Mouse (Mus musculus): ENCODE measurements around the gene Fam131b. TPM values are rescaled to one million over a fixed set of nuclear protein-coding genes. Genes with fewer than 3 reads are reported as not detected.

Gene Fam131b
- 0.68 and 0.79 TPM in 2 replicates for polyA plus RNA-seq (2016; fragmentation: Nextera tagmentation; extraction: Ambion mirVana)

DNA sequence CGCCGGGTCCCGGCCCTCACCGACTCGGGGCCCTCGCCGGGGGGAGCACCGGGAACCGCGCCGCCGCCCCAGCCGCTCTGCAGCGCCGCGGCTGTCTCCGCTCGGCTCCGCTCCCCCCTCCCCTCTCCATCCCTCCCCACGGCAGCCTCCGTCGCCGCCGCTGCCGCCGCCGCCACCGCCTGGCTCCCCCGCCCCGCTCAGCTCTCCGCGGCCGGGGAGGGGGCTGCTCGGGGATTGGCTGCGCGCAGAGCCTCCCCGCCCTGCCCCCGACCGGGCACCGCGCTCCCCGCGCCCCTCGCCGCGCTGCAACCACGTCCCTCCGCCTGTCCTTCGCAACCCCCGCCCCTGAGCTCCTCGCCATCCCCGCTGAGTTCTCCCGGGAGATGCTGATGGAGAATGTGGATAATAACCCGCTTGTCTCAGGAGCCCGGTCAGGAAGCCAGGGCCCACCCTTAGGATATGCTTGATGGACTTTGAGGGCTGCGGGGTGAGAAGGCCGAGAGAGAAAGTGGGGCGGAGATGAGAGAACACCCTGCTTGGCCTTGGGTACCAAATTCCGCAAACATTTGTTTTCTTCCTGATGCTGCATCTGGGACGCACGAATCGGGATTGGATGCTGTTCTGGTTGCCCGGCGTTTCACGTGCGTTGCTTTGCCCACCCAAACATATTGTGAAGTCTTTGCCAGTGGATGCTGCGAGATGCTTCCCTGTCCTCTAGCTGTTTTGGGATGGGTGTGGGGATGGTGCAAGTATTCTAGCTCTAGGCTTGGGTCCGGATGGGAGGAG, at the start of gene Fam131b:
Gene Fam131b (minus strand): TSS at position 162 of the 786 bp plus-strand sequence.
- H3K4me3 ChIP-seq (replicated peaks): peak within 1 kb of the TSS; percentile 72
- H3K9me3 ChIP-seq: no peaks in the 10 kb centered on the region
- peaks cover 43% of the 10 kb centered on the region for H3K27me3 ChIP-seq
- ATAC-seq (ENCODE audit: insufficient number of reproducible peaks, insufficient read depth, low FRiP score, low TSS enrichment, low read depth): peak; percentile 76
- H3K9ac ChIP-seq (replicated peaks): peak within 1 kb of the TSS; percentile 77
- peaks cover 10% of the 10 kb centered on the region for H3K4me1 ChIP-seq (replicated peaks)
- 1% methylated on average over 48 of the region's 68 CpGs for WGBS
- 0 out of 2 replicates have a peak within 1 kb of the TSS, but pooled peaks have one; percentile 53 for H3K27ac ChIP-seq
- peak within 1 kb of the TSS; percentile 96 for H3K4me2 ChIP-seq
- H3K36me3 ChIP-seq: no peaks in the 10 kb centered on the region

DNA sequence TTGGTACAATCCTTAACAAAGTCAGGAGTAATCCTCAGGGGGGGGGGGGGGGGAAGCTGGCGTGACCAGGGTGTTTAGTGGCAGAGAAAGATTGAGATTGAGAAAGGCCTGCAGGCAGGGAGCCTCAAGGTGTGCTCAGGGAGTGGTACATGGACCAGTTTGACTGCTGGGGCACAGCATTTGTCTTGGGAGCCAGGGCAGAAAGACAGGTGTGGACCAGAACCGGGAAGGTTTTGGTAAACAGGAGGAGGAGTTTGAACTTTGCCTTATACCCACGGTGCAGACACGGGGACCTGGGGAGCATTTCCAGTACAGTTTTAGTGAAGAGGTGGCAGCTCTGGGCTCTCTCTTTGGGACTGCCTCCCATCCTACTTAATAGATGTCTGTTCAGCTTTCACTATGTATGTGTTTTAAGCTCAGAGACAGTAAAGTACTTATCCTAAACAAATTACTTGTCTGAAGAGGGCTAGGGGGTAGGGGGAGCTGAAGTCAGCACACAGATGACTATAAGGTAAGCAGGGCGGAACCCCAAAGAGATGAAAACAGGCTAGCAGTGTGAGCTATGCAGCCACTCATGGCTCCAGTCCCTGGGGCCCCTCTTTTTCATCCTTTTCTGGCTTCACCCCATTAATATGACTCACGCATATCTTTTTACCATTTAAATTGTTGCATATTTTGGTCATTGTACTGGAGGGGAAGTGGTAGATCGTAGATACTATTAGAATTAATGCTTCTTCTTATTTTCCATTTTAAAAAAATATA, 49.4 kb upstream of the Fam131b start:
- Histone ChIP-seq H3K9ac (replicated peaks) (peak overlapping the region; percentile 63; the same call in 1 of the 2 replicates), H3K4me2 (peak overlapping the region; percentile 92), H3K36me3 (no peaks in the 10 kb centered on the region), H3K27ac (no peak overlapping the region), H3K9me3 (no peaks in the 10 kb centered on the region), H3K4me3 (replicated peaks) (peak overlapping the region; percentile 67), H3K27me3 (no peaks in the 10 kb centered on the region), H3K4me1 (replicated peaks) (peaks cover 22% of the 10 kb centered on the region)
- no peak; the same call in 1 of the 2 replicates for ATAC-seq (ENCODE audit: insufficient number of reproducible peaks, insufficient read depth, low FRiP score, low TSS enrichment, low read depth)
- WGBS: 45% methylated on average over 7 of the region's 7 CpGs

DNA sequence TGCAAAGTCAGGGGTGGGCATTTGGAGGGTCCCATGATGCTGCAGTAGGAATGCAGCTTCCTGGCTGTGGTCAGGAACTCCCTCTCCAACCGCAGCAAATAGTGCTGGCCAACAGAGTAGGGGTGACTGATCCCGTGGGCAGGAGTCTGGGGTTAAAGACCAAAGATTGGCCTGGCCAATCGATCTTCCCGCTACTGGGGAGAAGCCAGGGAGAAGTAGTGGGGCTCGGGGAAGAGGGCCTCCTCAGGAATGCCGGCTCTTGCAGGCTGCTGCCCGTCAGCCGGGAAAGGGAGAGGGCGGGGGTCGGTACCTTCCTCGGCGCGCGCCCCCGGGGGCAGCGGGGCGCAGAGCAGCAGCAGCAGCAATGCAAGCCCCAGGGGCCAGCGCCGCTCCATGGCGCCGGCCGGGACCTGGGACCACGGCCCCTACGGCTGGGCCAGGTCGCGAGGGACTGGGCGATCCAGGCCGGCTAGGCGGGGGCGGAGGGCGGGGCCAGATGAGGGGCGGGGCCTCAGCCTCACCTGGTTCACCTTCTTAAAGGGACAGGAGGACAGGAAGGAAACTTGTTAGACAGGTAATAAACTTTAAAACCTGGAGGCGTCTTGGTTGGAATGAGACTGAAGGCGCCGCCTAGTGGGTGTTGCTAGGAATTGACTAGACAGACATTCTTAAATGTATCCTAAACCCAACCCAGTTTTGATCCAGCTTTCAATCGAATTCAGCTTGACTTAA, 48.5 kb upstream of the Fam131b start, which contains the start of gene Epha1:
Gene Epha1 (minus strand): TSS at position 453 of the 732 bp plus-strand sequence.
- H3K36me3 ChIP-seq: no peaks in the 10 kb centered on the region
- peak within 1 kb of the TSS; percentile 63 for H3K9ac ChIP-seq (replicated peaks)
- under 1% methylated on average over 36 of the region's 36 CpGs for WGBS
- no peaks in the 10 kb centered on the region for H3K9me3 ChIP-seq
- ATAC-seq (ENCODE audit: insufficient number of reproducible peaks, insufficient read depth, low FRiP score, low TSS enrichment, low read depth): peak; percentile 74; the same call in 1 of the 2 replicates
- H3K27me3 ChIP-seq: no peaks in the 10 kb centered on the region
- peaks cover 22% of the 10 kb centered on the region for H3K4me1 ChIP-seq (replicated peaks)
- H3K27ac ChIP-seq: no peak within 1 kb of the TSS
- peak within 1 kb of the TSS; percentile 67 for H3K4me3 ChIP-seq (replicated peaks)
- peak within 1 kb of the TSS; percentile 92 for H3K4me2 ChIP-seq

DNA sequence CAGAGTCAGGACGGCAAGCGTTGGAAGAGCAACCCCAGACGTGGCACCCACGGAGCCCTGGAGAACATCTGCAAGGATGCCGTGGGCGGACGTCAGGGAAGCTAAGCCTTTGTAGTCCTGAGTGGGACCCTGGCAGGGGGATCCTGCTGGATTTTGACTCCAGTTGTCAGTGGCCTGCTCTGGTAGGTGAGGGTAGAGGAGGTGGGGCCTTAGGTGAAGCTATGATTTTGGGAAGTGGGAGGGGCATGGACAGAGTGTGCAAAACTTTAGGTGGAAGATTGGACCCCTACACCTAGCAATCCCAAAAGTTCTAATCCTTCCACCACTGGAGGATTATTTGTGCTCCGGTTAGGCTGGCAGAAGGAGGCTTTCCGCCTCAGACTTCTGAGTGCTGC, 48.0 kb upstream of the Fam131b start:
- Histone ChIP-seq H3K27me3 (no peaks in the 10 kb centered on the region), H3K9ac (replicated peaks) (no peak overlapping the region; the same call in 1 of the 2 replicates), H3K4me1 (replicated peaks) (peaks cover 22% of the 10 kb centered on the region), H3K4me3 (replicated peaks) (peak overlapping the region; percentile 67), H3K9me3 (no peaks in the 10 kb centered on the region), H3K4me2 (peak overlapping the region; percentile 92), H3K27ac (no peak overlapping the region), H3K36me3 (no peaks in the 10 kb centered on the region)
- ATAC-seq (ENCODE audit: insufficient number of reproducible peaks, insufficient read depth, low FRiP score, low TSS enrichment, low read depth): peak; percentile 13; the same call in 1 of the 2 replicates
- 10% methylated on average over 9 of the region's 9 CpGs for WGBS

DNA sequence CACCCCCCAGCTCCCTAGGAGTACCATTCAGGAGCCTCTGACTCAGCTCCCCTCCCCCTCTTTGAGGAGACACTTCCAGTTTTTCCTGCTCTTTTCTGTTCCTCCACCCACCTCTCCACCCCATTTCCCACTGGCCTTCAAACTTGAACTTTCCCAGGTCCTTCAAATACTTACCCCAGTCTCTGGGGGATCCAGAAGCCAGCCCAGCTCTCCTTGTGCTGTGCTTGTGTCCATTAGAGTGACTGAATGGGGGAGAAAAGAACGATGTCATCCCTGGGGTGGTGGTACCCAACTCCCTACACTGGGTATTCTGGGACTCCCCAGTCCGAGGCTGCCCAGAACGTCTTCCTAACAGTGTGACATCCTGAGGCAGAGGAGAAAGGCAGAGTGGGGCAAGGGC, 47.6 kb upstream of the Fam131b start:
- Histone ChIP-seq H3K4me1 (replicated peaks) (peaks cover 22% of the 10 kb centered on the region), H3K27me3 (no peaks in the 10 kb centered on the region), H3K9ac (replicated peaks) (no peak overlapping the region), H3K9me3 (no peaks in the 10 kb centered on the region), H3K4me2 (peak overlapping the region; percentile 92), H3K4me3 (replicated peaks) (peak overlapping the region; percentile 67), H3K27ac (no peak overlapping the region), H3K36me3 (no peaks in the 10 kb centered on the region)
- WGBS: 7% methylated on average over 3 of the region's 3 CpGs
- peak; percentile 28; the same call in 1 of the 2 replicates for ATAC-seq (ENCODE audit: insufficient number of reproducible peaks, insufficient read depth, low FRiP score, low TSS enrichment, low read depth)

DNA sequence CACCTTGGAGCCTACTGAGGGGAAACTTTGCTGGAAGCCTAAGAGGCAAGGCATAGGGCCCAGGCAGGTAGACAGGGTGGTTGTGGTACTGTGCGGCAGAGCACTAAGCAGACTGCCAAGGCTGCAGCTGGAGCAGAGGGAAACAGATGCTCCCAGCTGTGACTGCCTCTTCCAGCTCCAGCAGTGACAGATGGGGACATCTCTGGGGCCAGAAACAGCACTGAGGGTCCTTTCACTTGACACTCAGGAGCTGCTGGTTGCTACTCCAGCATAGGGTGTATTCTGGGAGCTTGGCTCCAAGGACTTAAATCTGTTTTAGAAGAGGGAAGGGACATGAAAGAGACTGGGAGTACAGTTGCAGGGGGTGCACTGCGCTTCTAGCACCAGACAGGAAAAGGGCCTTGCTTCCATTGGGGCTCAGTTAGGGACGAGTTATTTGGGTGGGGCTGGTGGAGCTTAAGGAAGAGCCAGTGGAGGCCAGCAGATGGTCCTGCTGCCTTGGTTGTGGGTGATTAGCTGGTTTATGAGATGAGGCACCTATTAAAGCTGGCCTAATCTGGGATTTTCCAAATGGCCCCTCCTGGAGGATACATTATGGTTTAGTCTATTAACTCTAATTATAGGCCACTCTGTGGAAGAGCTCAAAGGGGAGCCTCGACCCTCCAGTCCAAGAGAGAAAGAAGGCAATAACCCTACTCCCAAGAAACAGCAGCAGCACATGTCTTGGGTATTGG, 46.4 kb upstream of the Fam131b start:
- Histone ChIP-seq H3K4me2 (no peak overlapping the region), H3K4me1 (replicated peaks) (peaks cover 22% of the 10 kb centered on the region), H3K27ac (no peak overlapping the region), H3K27me3 (no peaks in the 10 kb centered on the region), H3K9me3 (no peaks in the 10 kb centered on the region), H3K4me3 (replicated peaks) (no peak overlapping the region), H3K9ac (replicated peaks) (no peak overlapping the region), H3K36me3 (no peaks in the 10 kb centered on the region)
- ATAC-seq (ENCODE audit: insufficient number of reproducible peaks, insufficient read depth, low FRiP score, low TSS enrichment, low read depth): no peak
- 18% methylated on average over 4 of the region's 4 CpGs for WGBS

DNA sequence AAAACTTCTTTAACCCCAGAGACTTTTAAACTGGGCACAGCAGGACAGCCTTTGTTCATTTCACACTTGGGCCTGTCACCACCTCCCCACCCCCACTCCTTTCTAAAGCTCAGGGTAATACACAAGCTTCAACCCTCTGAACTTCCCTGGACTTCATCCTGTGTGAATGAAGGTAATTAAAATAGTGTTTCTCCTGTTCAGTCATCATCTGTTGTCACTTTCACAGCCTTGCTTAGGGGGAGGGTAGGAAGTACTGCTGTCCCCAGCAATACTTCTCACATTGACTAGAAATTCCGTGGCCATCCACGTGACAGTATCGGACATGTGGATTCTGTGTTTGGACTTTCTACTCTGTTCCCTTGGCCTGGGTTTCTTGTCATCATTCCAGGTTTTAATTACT, 45.4 kb upstream of the Fam131b start:
- H3K9ac ChIP-seq (replicated peaks): no peak overlapping the region
- ATAC-seq (ENCODE audit: insufficient number of reproducible peaks, insufficient read depth, low FRiP score, low TSS enrichment, low read depth): no peak
- H3K27ac ChIP-seq: no peak overlapping the region
- H3K4me2 ChIP-seq: no peak overlapping the region
- no peaks in the 10 kb centered on the region for H3K36me3 ChIP-seq
- WGBS: 16% methylated on average over 3 of the region's 3 CpGs
- no peak overlapping the region for H3K4me3 ChIP-seq (replicated peaks)
- no peaks in the 10 kb centered on the region for H3K9me3 ChIP-seq
- H3K4me1 ChIP-seq (replicated peaks): peaks cover 22% of the 10 kb centered on the region
- H3K27me3 ChIP-seq: no peaks in the 10 kb centered on the region

DNA sequence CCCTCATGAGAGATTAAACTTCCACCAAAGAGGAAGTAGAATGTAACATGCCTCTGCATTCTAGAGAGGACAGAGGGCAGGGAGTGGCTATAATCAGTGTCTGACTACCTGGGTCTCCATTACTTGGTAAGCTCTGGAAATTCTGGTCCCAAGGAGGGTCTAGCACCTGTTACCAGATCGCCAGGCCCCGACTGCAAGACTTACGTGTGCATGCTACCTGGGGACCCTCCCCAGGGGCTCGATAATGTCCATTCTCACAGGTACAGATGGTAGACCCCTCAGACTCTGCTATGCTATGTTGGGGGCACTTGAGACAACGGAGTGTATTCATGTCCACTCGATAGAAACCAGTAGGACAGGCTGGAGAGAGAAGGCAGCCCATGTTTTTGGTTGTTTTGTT, 40.8 kb upstream of the Fam131b start:
- H3K27ac ChIP-seq: no peak overlapping the region
- peaks cover 5% of the 10 kb centered on the region for H3K4me1 ChIP-seq (replicated peaks)
- no peaks in the 10 kb centered on the region for H3K27me3 ChIP-seq
- WGBS: 83% methylated on average over 6 of the region's 6 CpGs
- H3K9me3 ChIP-seq: no peaks in the 10 kb centered on the region
- peaks cover 16% of the 10 kb centered on the region for H3K36me3 ChIP-seq
- H3K4me3 ChIP-seq (replicated peaks): no peak overlapping the region
- ATAC-seq (ENCODE audit: insufficient number of reproducible peaks, insufficient read depth, low FRiP score, low TSS enrichment, low read depth): no peak
- no peak overlapping the region for H3K9ac ChIP-seq (replicated peaks)
- H3K4me2 ChIP-seq: no peak overlapping the region

DNA sequence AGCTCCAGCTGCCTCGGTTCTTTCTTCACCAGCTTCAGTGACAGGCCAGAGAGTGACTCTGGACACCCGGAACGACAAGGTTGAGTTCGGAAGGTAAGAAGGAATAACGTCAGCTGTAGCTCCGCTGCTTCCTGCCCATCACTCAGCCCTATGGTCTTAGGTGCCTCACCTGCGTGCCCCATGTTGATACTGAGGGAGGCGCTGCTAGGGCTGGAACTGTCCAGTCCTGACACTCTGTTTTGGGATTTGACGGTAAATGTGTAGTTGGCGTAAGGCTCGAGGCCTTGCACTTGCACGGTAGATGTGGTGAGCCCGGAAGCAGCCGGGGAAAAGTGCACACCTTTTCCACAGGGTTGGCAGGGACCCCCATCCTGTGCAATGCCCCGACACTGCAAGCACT, 40.2 kb upstream of the Fam131b start:
- Histone ChIP-seq H3K9me3 (no peaks in the 10 kb centered on the region), H3K4me3 (replicated peaks) (no peak overlapping the region), H3K4me2 (no peak overlapping the region), H3K4me1 (replicated peaks) (no peaks in the 10 kb centered on the region), H3K9ac (replicated peaks) (no peak overlapping the region), H3K36me3 (peaks cover 22% of the 10 kb centered on the region), H3K27ac (no peak overlapping the region), H3K27me3 (no peaks in the 10 kb centered on the region)
- WGBS: 90% methylated on average over 15 of the region's 15 CpGs
- ATAC-seq (ENCODE audit: insufficient number of reproducible peaks, insufficient read depth, low FRiP score, low TSS enrichment, low read depth): no peak

DNA sequence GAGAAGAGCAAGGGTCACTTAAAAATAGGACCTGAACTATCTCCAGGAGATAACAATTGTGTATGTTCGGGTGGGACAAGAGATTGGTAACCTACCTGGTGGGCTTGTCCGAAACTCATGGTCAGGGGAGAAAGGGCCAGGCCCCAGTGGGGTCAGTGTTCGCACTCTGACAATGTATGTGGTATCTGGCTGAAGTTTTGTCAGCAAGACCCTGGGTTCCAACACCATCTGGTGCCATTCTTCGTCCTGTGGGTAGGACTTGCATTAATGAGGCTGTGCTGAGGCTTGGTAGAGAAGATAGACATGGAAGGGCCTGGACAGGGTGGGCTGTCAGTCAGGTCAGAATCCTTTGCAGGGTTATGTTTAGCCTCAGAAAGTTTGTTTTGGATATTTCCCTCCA, 39.6 kb upstream of the Fam131b start:
- no peaks in the 10 kb centered on the region for H3K4me1 ChIP-seq (replicated peaks)
- 87% methylated on average over 4 of the region's 4 CpGs for WGBS
- ATAC-seq (ENCODE audit: insufficient number of reproducible peaks, insufficient read depth, low FRiP score, low TSS enrichment, low read depth): no peak

More for the DNA sequence above, 39.6 kb upstream of the Fam131b start:
- no peaks in the 10 kb centered on the region for H3K9me3 ChIP-seq
- no peak overlapping the region for H3K27ac ChIP-seq
- H3K4me2 ChIP-seq: no peak overlapping the region
- H3K9ac ChIP-seq (replicated peaks): no peak overlapping the region
- no peaks in the 10 kb centered on the region for H3K27me3 ChIP-seq
- H3K36me3 ChIP-seq: peaks cover 27% of the 10 kb centered on the region
- H3K4me3 ChIP-seq (replicated peaks): no peak overlapping the region
